Mouse (Mus musculus) right cerebral cortex, adult 18-20 months (tissue): ENCODE results near the gene Hes3.
A peak's percentile ranks its signal among the peaks of the same experiment; 100 is the strongest.

Experiments used
- DNase-seq: peaks from one replicate; pipeline ENCODE4 v3.0.0; 2022; ENCODE audit warnings: mixed read lengths

The Hes3 gene

GRCm38 (mm10) chr4:152277916-152278315 lies 13.5 kb downstream of the Hes3 start:
- no peak for DNase-seq

- no peak for DNase-seq
Observed at GRCm38 (mm10) chr4:152276389-152277347, 14.8 kb downstream of the Hes3 start.

- DNase-seq, result no peak
Observed at GRCm38 (mm10) chr4:152274681-152275131, 16.8 kb downstream of the Hes3 start.

- DNase-seq, result peak; percentile 63
Observed at GRCm38 (mm10) chr4:152273621-152274236, 17.7 kb downstream of the Hes3 start, which contains the start of gene Gpr153. Gene Gpr153, plus strand, starts transcription at chr4:152274232.

GRCm38 (mm10) chr4:152273191-152273590 lies 18.3 kb downstream of the Hes3 start:
- no peak for DNase-seq

GRCm38 (mm10) chr4:152272449-152273049 lies 18.9 kb downstream of the Hes3 start:
- no peak for DNase-seq

GRCm38 (mm10) chr4:152272006-152272405 lies 19.5 kb downstream of the Hes3 start:
- DNase-seq, result no peak

- DNase-seq, result no peak
Observed at GRCm38 (mm10) chr4:152271334-152271733, 20.1 kb downstream of the Hes3 start.

- no peak for DNase-seq
Observed at GRCm38 (mm10) chr4:152270599-152270998, 20.9 kb downstream of the Hes3 start.

GRCm38 (mm10) chr4:152269967-152270366 lies 21.5 kb downstream of the Hes3 start:
- no peak for DNase-seq

- no peak for DNase-seq
Observed at GRCm38 (mm10) chr4:152267748-152268369, 23.6 kb downstream of the Hes3 start.

GRCm38 (mm10) chr4:152266236-152266895 lies 25.1 kb downstream of the Hes3 start:
- peak; percentile 71 for DNase-seq

- DNase-seq, result no peak
Observed at GRCm38 (mm10) chr4:152265791-152266190, 25.7 kb downstream of the Hes3 start.

- DNase-seq, result no peak
Observed at GRCm38 (mm10) chr4:152264867-152265568, 26.4 kb downstream of the Hes3 start.

GRCm38 (mm10) chr4:152264177-152264530 lies 27.3 kb downstream of the Hes3 start:
- DNase-seq, result no peak

- DNase-seq, result no peak
Observed at GRCm38 (mm10) chr4:152263512-152264176, 27.8 kb downstream of the Hes3 start.

GRCm38 (mm10) chr4:152263089-152263488 lies 28.4 kb downstream of the Hes3 start:
- DNase-seq, result no peak

GRCm38 (mm10) chr4:152262187-152262586 lies 29.3 kb downstream of the Hes3 start:
- DNase-seq, result no peak

GRCm38 (mm10) chr4:152260451-152260850 lies 31.0 kb downstream of the Hes3 start:
- no peak for DNase-seq

- peak; percentile 85 for DNase-seq
Observed at GRCm38 (mm10) chr4:152257070-152257469, 34.4 kb downstream of the Hes3 start.

GRCm38 (mm10) chr4:152253183-152253759 lies 38.2 kb downstream of the Hes3 start:
- DNase-seq, result no peak
